Mouse (Mus musculus) liver, adult 2 months (tissue): ENCODE measurements around the gene Tro. TPM values are rescaled to one million over a fixed set of nuclear protein-coding genes. Genes with fewer than 3 reads are reported as not detected.
A peak's percentile ranks its signal among the peaks of the same experiment; 100 is the strongest.

Experiments
- DNase-seq: peaks from one replicate; pipeline ENCODE4 v3.0.0-alpha.2; 2011; ENCODE audit warnings: low read depth, low spot score; ENCODE audit errors: extremely low read depth
- H3K27ac ChIP-seq: fragments of 200-500 bp; replicated peaks from 2 replicates; pipeline ENCODE4 v1.5.1; 2012; ENCODE audit warnings: low read depth, mild to moderate bottlenecking, control low read depth, inconsistent platforms, low read length; ENCODE audit not compliant: insufficient read depth
- H3K27me3 ChIP-seq: fragments of 200-500 bp; 2 replicates; pipeline ENCODE4 v1.6.1; 2012; ENCODE audit warnings: mild to moderate bottlenecking, moderate library complexity, low read length, inconsistent platforms; ENCODE audit not compliant: control insufficient read depth, insufficient read depth
- H3K36me3 ChIP-seq: fragments of 200-500 bp; 2 replicates; pipeline ENCODE4 v1.6.1; 2012; ENCODE audit warnings: low read length, inconsistent platforms; ENCODE audit not compliant: control insufficient read depth, insufficient read depth
- H3K4me1 ChIP-seq: fragments of 200-500 bp; 2 replicates; pipeline ENCODE4 v1.6.1; 2011; ENCODE audit warnings: low read length; ENCODE audit not compliant: control insufficient read depth, insufficient read depth
- H3K4me3 ChIP-seq: fragments of 200-500 bp; 2 replicates; pipeline ENCODE4 v1.5.1; 2011; ENCODE audit warnings: low read depth, mild to moderate bottlenecking, control low read depth, low read length, moderate library complexity; ENCODE audit not compliant: insufficient read depth
- H3K79me2 ChIP-seq: fragments of 200-500 bp; 2 replicates; pipeline ENCODE4 v1.6.1; 2012; ENCODE audit warnings: inconsistent platforms, mild to moderate bottlenecking, low read length, moderate library complexity; ENCODE audit not compliant: control insufficient read depth, insufficient read depth
- H3K9ac ChIP-seq: fragments of 200-500 bp; 2 replicates; pipeline ENCODE4 v1.6.1; 2012; ENCODE audit warnings: low read depth, mild to moderate bottlenecking, control low read depth, inconsistent platforms, low read length
- CTCF ChIP-seq: fragments of 200-500 bp; IDR thresholded peaks from 2 replicates; pipeline ENCODE4 v1.5.1; 2011; ENCODE audit warnings: low read depth, low read length, control low read depth
- POLR2A ChIP-seq: fragments of 200-500 bp; IDR thresholded peaks from 2 replicates; pipeline ENCODE4 v1.6.1; 2011; ENCODE audit warnings: low read length, control low read depth; ENCODE audit not compliant: insufficient read depth; ENCODE audit errors: extremely low read depth
- WGBS: fragments of 180-500 bp; shearing (Covaris S2); methylation state at CpG from one replicate; pipeline ENCODE4 v1.1.7; 2018; 5-methylcytosine and 5-hydroxymethylcytosine counted together
- polyA plus RNA-seq: library from polyadenylated mRNA; depleted of rRNA; stranded (reverse); fragments of >200 nt; gene quantifications from 2 replicates; pipeline ENCODE4 v1.2.3, GENCODE M21; 2012; rRNA removed
- total RNA-seq: library from RNA; depleted of rRNA; stranded (reverse); fragments of >200 nt; gene quantifications from 2 replicates; pipeline ENCODE4 v1.2.3, GENCODE M21; 2014; rRNA removed

Tro gene
- total and polyA plus RNA-seq, 2 experiments = under 0.01 to 0.28 TPM

- H3K36me3 ChIP-seq = peaks cover 2% of the 10 kb centered on the region; the same call in 1 of the 2 replicates
- 25% methylated on average over 2 of the region's 2 CpGs for WGBS
- H3K4me3 ChIP-seq = peak overlapping the region; percentile 14; the same call in 1 of the 2 replicates
- TF ChIP-seq CTCF (no peak), POLR2A (no peak)
- DNase-seq = peak; percentile 82
- H3K9ac ChIP-seq = no peak overlapping the region
- H3K79me2 ChIP-seq = 0 out of 2 replicates have a peak, but pooled peaks cover 6% of the 10 kb centered on the region
- H3K27me3 ChIP-seq = no peaks in the 10 kb centered on the region
- H3K4me1 ChIP-seq = peaks cover 2% of the 10 kb centered on the region; the same call in 1 of the 2 replicates
- no peak overlapping the region for H3K27ac ChIP-seq
Observed at GRCm38 (mm10) chrX:150598882-150599281, 58.5 kb downstream of the Tro start.

Other genes with a start within 250 kb of the Tro start
- 13.0 and 18.5 TPM in 2 replicates for gene Tmem29, start 198.4 kb downstream of the Tro start, total RNA-seq
- gene Tmem29, start 198.4 kb downstream of the Tro start, polyA plus RNA-seq = 3.0 and 3.4 TPM in 2 replicates
- 15.8 and 28.4 TPM in 2 replicates for gene Alas2, start 110.2 kb downstream of the Tro start, total RNA-seq
- 41.1 and 48.4 TPM in 2 replicates for gene Alas2, start 110.2 kb downstream of the Tro start, polyA plus RNA-seq
- gene Pfkfb1, start 69.4 kb downstream of the Tro start, total RNA-seq = 23.8 and 31.6 TPM in 2 replicates
- gene Pfkfb1, start 69.4 kb downstream of the Tro start, polyA plus RNA-seq = 21.2 and 23.5 TPM in 2 replicates
- 9.3 and 10.7 TPM in 2 replicates for gene Apex2, start 67.7 kb downstream of the Tro start, total RNA-seq
- 5.6 and 5.7 TPM in 2 replicates for gene Apex2, start 67.7 kb downstream of the Tro start, polyA plus RNA-seq
- 8.3 and 8.4 TPM in 2 replicates for gene Maged2, start 156.8 kb upstream of the Tro start, total RNA-seq
- 4.0 and 4.8 TPM in 2 replicates for gene Maged2, start 156.8 kb upstream of the Tro start, polyA plus RNA-seq